Mouse (Mus musculus): ENCODE results near the gene Acad11.

Acad11 gene

GRCm38 (mm10) chr9:104063244-104063961 is at the start of gene Acad11:
Gene Acad11, plus strand, starts transcription at chr9:104063377.
- DNase-seq (ENCODE audit: low read depth, low spot score): peak; percentile 87

DNA sequence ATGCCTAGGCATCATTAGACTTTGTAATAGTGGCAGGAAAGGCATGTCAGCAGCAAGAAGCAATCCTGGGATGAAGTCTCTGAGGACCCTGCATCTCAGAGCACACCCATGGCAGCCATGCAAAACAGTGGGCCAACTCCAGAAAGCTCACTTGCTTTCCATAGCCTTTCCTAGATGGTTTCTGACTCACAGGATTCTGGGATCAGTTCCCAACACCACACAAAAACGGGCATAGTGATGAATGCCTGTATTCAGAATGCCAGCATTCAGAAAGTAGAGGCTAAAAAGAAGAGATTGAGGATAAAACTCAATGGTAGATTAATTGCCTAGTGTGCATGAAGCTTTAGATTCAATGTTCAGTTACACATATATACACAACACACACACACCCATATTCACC is 48.7 kb upstream of the Acad11 start:
- DNase-seq (ENCODE audit: low read depth, low spot score): no peak

DNA sequence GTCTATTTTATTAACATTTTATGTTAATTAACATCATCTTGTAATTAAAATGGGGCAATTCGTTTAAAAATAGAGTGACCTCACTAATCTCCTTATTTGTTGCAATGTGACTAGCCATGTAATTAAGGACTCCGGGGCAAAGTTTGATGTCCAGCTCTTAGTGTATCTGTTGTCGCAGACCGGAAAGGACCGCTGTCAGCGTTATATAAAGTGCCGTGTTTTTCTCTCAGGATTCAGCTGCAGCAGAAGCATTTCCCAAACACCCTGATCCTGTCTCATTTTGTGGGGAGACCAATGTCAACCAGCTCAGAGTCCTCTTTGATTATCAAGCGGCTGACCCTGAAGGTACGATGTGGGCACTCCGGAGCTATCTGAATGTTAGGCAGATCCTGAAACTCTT is 42.2 kb upstream of the Acad11 start:
- no peak for DNase-seq (ENCODE audit: low read depth, low spot score)

- no peak for DNase-seq (ENCODE audit: low read depth, low spot score)
These were observed 36.0 kb upstream of the Acad11 start for GRCm38 (mm10) chr9:104027186-104027585.

GRCm38 (mm10) chr9:104029861-104030260 is 33.3 kb upstream of the Acad11 start:
- DNase-seq (ENCODE audit: low read depth, low spot score): no peak

- no peak for DNase-seq (ENCODE audit: low read depth, low spot score)
These were observed 28.9 kb upstream of the Acad11 start for GRCm38 (mm10) chr9:104034231-104034630.

GRCm38 (mm10) chr9:104034718-104035117 is 28.5 kb upstream of the Acad11 start:
- no peak for DNase-seq (ENCODE audit: low read depth, low spot score)

DNA sequence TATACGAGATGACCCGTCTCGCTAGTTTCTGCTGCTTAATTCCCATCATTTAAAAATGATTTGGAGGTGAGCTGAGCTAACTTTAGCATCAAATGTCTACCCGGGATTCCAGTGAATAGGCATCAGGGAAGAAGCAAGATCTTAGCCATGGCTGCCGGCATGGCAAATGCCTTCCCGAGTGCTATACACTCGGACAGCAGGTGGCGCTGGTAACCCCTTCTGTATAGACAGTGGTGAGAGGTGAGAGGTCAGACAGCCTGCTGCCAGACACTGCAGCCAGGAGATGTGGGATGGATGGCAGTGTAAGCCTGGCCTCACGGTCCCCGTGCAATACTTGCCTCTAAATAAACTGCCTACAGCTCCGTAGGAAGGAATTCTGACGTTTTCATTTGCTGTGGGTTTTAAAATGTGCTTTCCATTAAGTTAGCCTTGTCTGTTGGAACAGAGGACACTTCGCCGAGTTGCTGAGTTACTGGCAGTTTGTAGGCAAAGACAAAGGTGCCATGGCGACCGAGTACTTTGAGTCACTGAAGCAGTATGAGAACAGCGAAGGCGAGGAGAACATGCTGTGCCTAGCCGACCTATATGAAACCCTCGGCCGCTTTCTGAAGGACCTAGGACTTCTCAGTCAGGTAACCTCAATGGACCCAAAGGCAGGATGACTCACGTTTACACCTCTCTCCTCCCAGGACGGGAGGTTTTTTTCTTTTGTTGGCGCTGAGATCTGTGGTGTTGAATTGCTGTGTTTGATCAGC is 27.7 kb upstream of the Acad11 start:
- no peak for DNase-seq (ENCODE audit: low read depth, low spot score)

- no peak for DNase-seq (ENCODE audit: low read depth, low spot score)
These were observed 24.9 kb upstream of the Acad11 start for GRCm38 (mm10) chr9:104038266-104038665.

DNA sequence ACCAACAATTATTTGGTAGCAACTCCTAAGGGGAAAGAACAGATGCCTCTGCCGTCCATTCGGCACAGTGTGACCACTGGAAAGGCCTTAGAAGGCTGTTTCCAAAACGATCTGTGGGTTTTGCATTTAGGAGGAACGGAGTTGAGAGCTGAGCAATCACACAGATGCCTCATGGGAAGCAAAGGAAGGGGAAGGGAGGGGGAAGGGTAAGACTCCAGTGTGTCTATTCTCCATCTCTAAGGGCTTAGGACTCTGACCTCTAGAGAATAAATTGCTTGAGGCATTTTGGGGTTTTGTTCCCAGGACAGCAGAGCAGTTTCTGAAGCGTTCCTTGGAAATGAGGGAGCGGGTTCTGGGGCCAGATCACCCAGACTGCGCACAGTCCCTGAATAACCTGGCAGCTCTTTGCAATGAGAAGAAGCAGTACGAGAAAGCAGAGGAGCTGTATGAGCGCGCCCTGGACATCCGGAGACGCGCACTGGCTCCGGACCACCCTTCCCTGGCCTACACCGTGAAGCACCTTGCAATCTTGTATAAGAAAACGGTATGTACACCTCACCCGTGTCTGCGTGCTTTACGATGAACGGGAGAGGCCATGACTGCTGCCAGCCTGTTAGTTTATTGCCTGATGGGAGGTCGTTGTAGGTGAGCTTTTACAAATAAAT is 24.0 kb upstream of the Acad11 start:
- DNase-seq (ENCODE audit: low read depth, low spot score): no peak

DNA sequence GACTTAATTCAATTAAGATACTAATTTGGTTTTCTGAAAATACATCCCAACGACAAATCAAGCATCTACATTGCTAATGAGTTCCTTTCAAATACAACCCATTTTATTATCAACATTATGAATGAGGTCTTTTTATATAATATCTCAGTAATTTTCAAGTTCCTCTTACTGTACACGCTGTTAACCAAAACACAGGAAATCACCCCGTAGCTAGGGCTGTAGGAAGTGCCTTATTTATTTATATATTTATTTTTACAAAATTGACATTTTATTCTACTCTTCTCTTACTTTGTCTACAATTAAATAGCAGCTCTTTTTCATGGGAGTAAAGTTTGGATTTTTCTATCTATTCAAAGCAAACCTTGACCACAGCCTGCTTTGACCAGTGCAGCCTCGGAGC is 23.4 kb upstream of the Acad11 start:
- no peak for DNase-seq (ENCODE audit: low read depth, low spot score)

GRCm38 (mm10) chr9:104040362-104040761 is 22.8 kb upstream of the Acad11 start, which contains the start of gene Gm28305:
Gene Gm28305, plus strand, starts transcription at chr9:104040662.
- DNase-seq (ENCODE audit: low read depth, low spot score): no peak

DNA sequence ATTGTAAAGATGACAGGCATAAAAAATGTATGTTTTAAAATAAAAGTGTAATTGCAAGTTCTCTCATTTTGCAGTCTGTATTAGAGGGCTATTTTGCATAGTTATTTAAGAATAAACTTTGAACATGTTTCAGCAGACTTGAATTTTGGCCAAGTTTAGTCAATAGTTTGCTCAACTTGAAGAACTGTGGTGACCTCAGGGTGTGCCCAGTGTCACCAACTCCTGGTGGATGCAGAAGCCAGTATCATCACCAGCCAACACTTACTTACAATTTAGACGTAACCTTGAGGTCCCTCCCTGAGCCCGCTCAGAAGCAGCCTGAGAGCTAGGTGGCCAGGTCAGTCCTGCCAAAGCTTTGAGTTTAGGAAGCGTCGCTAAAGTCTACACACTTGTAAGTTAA is 19.5 kb upstream of the Acad11 start:
- DNase-seq (ENCODE audit: low read depth, low spot score): no peak

DNA sequence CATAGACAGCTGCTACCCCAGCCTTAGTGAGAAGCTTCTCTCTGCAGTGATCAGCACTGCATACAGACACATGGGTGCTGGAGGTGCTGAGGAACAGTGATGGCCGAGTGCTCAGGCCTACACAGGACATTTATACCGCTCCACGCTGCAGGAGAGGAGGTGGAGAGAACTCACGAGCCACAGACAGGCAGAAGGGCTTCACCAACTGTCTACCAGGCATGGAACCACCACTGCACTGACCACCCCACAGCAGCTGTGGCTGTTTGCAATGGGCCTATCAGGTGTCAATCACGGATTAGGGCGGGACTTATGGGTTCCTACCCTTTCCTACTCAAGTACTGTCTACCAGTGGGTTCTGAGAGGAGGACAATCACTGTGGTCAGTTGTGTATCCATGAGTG is 12.1 kb upstream of the Acad11 start:
- DNase-seq (ENCODE audit: low read depth, low spot score): no peak

DNA sequence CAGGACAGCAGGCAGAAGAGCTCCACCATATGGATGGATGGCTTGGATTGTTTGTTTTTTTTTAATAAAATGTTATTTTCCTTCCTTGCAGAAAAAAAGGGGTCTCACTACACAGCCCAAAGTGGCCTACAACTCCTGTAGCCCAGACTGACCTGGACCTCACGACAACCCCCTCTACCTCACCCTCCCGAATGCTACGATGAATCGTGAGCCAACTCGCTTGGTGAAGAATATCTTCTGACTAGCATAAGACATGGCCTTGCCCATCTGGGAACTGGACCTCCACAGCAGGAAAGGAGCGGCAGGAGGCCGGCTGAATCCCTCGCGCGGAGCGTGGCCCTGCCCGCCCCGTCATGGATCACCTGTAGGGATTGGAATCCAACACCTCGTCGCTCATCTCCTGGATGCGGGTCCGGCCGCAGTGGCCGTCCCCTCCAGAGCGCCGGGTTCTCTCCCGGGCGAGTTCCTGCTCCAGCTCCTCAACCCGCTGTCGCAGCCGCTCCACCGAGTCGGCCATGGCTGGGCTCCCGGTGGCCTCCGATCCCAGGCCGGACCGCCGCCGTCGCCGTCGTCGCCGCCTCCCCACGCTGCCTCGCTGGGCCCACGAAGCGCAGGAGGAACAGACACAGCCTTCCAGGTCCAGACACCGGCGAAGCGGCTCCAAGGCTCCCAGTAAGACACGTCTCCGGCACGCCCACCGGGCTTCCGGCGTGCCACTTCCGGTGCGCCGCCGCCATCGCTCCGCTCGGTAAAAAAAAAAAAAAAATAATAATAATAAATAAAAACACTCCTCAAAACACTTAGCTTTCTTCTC is 540 bp upstream of the Acad11 start, which contains the start of gene Uba5:
TSS of gene Uba5 (minus strand) at position 705 of the 814 bp plus-strand sequence.
- DNase-seq (ENCODE audit: low read depth, low spot score): no peak

DNA sequence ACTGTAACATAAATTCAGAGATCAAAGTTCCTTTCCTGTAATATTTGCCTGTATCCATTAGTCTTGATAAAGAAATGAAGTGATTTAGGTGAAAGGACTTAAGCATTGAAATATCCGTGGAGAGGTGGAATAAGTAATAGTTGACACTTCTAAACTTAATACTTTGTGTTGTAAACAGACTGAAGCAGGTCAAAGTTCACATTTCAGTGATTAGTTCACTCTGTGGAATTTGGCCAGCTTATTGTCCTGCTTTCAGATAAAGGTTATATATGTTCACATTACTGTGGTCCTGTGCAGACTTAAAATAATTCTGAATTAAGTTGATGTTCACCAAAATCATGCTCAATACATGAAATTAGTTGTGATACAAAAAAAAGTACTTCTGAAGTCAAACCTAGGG is 1.4 kb downstream of the Acad11 start:
- DNase-seq (ENCODE audit: low read depth, low spot score): no peak

- DNase-seq (ENCODE audit: low read depth, low spot score): no peak
These were observed 7.1 kb downstream of the Acad11 start for GRCm38 (mm10) chr9:104070241-104070640.

GRCm38 (mm10) chr9:104070863-104071604 is 7.9 kb downstream of the Acad11 start:
- no peak for DNase-seq (ENCODE audit: low read depth, low spot score)

DNA sequence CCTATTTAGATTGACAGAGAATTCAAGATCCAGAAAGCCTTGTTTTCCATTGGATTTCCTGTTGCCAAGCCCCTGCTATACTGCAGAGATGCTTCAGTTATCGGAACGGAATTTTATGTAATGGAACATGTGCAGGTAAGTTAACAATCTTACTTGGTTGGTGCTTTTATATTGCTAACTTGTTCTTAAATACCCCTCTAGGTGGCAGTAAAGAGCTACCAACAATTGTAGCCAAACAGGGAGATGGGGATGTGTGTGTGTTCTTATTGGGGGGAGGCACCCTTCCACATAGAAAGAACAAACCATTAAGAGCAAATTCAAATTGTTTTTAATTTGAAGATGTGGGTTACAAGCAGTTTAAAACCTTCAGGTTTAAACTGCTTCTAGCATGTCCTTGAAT is 12.6 kb downstream of the Acad11 start:
- DNase-seq (ENCODE audit: low read depth, low spot score): no peak

GRCm38 (mm10) chr9:104078780-104079179 is 15.6 kb downstream of the Acad11 start:
- no peak for DNase-seq (ENCODE audit: low read depth, low spot score)

DNA sequence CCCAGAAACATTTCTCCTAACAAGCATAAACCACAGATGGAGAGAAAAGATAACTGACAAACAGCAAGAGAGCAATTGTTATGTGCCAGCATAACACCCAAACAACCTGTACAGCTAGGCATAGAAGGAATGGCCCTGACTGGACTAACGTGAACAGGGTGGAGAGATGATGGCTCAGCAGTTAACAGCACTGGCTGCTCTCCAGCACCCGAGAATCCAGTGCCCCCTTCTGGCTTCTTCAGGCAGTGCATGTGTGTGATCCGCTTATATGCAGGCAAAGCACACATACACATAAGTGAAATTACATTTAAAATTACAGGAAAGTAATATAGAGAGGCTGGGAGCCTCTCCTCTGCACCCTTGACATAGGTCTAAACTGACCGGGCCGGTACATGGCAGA is 16.2 kb downstream of the Acad11 start:
- DNase-seq (ENCODE audit: low read depth, low spot score): no peak

All from brain, embryonic 18.5 days (tissue).